Comparison of ENCODE assay signal across 8 mouse cellular contexts in genomic region chr10:125839621-125840141, GRCm38 (mm10).
DNase-seq lines count a peak whose midpoint lies in the region; ATAC-seq and TF ChIP-seq lines count a peak whose summit lies in the region.

No protein-coding gene starts in this region.

- H3K4me1 ChIP-seq in limb, embryonic 14.5 days (ENCODE audit: control insufficient read depth, insufficient read depth, low read length): peaks cover 17% of the 10 kb centered on the region

- H3K4me3 ChIP-seq in limb, embryonic 14.5 days (replicated peaks; ENCODE audit: low read length): no peak overlapping the region

- no peak overlapping the region for H3K9ac ChIP-seq in limb, embryonic 14.5 days (ENCODE audit: low read depth, low read length, severe bottlenecking)

- peak; percentile 40 for DNase-seq in right cerebral cortex, adult 18-20 months
- DNase-seq in right cerebral cortex, postnatal 4 days: no peak
- peak; percentile 25 for DNase-seq in forelimb bud, embryonic 11.5 days (ENCODE audit: low read depth, low spot score)
- DNase-seq in limb, embryonic 14.5 days (ENCODE audit: low spot score): peak; percentile 24
- no peak for DNase-seq in ovary, postnatal 14 days (ENCODE audit: low spot score)
- no peak for DNase-seq in thymus, postnatal 25 days
- no peak for DNase-seq in spleen, postnatal 4 days (ENCODE audit: low spot score in 2 of 2)
- DNase-seq in heart, adult 8-10 months (ENCODE audit: low spot score): no peak

- H3K36me3 ChIP-seq in limb, embryonic 14.5 days (ENCODE audit: control insufficient read depth, insufficient read depth, low read length): no peaks in the 10 kb centered on the region

- H3K27ac ChIP-seq in limb, embryonic 14.5 days (replicated peaks; ENCODE audit: low read depth, low read length): 0 out of 2 replicates have a peak overlapping the region, but pooled peaks have one; percentile 20

- no peaks in the 10 kb centered on the region for H3K27me3 ChIP-seq in limb, embryonic 14.5 days (ENCODE audit: control insufficient read depth, insufficient read depth, low read length)

- WGBS in limb, embryonic 14.5 days: 14% methylated on average over 5 of the region's 5 CpGs

- H3K9me3 ChIP-seq in limb, embryonic 14.5 days (ENCODE audit: control insufficient read depth, low read length): no peaks in the 10 kb centered on the region

- no peak for TF ChIP-seq POLR2A in limb, embryonic 14.5 days (IDR thresholded peaks at IDR 0.05; ENCODE audit: borderline replicate concordance, extremely low read depth, insufficient read depth, insufficient read length)

- H3K4me2 ChIP-seq in limb, embryonic 14.5 days (replicated peaks; ENCODE audit: low read depth, low read length, severe bottlenecking): no peak overlapping the region; the same call in 1 of the 2 replicates

- ATAC-seq in limb, embryonic 14.5 days (ENCODE audit: low FRiP score, low read depth): no peak

Comparison
In these comparisons a context has a peak if more than half of its experiments do, and no peak if none do; other contexts are left out.
1. DNase-seq: peak in right cerebral cortex, adult 18-20 months (single experiment), forelimb bud, embryonic 11.5 days (single experiment) and limb, embryonic 14.5 days (single experiment); none in right cerebral cortex, postnatal 4 days (single experiment), ovary, postnatal 14 days (single experiment), thymus, postnatal 25 days (single experiment), spleen, postnatal 4 days (0 of 2) and heart, adult 8-10 months (single experiment).